Mouse (Mus musculus) CD4-positive, CD25-positive, alpha-beta regulatory T cell, adult 2 months (primary cell): ENCODE data around the gene Cubn.
A peak's percentile ranks its signal among the peaks of the same experiment; 100 is the strongest.

Experiments
- DNase-seq: peaks from one replicate; pipeline ENCODE4 v3.0.0-alpha.2; 2012; ENCODE audit warnings: low read depth, low spot score

The Cubn gene

DNA sequence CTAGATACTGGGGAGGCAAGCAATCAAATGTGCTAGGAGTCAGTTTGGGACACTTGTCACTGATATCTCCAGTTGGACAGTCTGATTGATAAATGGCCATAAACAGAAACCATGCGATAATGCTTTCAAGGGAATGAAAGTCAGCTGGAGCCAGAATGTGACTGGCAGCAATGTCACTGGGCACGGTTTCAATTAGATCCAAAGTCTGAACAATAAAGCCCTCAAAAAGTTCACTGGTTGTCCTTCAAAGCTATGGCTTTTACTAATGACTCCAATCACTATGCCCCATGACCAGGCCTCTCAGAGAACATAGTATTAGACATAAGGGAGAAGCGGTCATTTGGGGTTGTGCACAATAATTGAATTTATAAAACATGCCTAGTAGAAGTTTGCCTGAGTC lies 7.0 kb downstream of the Cubn start:
- DNase-seq, result no peak

DNA sequence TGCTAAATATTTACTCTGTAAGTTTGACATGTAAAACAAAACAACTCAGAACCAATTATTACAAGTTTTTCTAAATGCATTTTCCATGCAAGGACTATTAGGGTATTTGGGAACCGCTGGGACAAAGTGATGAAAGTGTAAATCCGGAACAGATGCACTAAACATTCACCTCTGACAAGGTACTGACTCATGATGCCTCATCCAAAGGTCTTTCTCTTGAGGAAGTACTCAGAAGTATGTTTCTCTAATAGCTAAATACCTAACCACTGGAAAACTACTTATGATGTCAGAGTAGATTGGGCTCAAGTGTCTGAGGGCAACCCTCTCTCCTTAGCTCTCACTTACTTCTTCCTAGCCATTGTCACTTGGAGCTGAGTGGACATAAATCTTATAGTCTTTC lies 10.9 kb downstream of the Cubn start:
- DNase-seq, result no peak

DNA sequence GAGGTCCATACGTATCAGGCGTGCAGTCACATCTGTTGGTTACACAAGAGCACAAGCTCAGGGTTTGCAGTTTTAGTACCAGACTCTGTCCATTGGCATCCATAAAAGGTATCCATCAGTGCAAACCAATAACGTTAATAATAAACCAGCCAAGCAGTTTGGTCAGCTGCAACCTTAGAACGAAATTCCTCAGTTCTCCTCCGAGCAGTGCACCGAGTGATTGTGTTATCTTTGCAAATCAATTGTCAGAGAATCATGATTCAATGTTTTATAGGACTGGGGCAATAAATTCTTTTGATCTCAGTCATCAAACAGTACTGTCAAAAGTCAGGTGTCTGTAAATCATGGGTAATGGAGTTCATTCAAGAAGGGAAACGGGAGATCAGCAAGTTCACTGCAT lies 12.4 kb downstream of the Cubn start:
- DNase-seq, result no peak

DNA sequence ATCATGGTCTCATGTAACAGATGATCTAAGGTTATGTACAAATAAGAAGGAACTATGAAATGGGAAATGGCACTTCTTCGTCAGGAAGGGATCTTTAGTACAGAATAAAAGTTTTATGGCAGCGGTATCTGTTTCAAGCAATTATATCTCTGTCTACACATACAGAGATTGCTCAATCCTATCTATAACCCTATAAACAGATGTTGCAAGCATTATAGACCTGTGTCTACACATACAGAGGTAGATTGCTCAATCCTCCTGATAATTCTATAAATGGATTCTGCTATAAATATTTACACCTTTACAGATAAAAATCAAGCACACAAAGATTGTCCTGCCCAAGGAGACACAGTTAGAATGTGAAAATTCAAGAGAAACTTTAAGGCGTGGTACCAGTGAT lies 21.5 kb downstream of the Cubn start:
- no peak for DNase-seq

DNA sequence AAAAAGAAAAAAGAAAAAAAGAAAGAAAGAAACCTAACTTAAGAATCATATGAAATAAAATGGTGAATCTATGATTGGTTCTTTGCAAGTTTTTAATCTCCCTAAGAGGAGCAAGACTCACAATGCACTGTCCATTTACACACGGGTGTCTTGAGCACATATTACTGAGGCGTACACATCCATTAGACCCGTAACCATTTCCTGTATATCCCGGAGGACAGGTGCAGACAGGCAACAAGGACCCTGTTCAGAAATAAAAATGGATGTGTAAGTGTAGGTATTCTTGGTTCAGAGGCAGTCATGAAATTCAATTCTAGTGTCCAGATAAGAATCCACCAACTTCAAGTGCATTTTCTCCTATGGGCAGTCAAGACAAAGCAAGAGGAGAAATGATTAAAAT lies 22.0 kb downstream of the Cubn start:
- DNase-seq, result no peak

DNA sequence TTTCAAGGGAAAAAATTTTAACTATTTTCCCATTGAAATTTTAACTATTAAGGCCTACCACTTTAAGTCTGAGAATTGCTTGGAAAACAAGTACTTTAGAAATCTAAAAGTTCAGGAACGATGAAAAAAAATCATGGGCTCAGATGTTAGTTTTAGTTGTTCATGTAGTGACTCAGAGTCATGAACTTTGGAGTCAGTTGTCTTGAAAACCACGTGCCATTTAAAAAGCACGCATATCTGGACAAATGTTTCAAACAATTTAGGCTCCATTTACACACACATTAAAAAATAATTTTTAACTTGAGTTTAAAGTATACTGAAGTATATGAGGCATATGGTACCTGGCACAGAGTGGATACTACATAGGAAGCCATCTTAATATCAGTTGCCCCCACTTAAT lies 24.9 kb downstream of the Cubn start:
- DNase-seq, result no peak

DNA sequence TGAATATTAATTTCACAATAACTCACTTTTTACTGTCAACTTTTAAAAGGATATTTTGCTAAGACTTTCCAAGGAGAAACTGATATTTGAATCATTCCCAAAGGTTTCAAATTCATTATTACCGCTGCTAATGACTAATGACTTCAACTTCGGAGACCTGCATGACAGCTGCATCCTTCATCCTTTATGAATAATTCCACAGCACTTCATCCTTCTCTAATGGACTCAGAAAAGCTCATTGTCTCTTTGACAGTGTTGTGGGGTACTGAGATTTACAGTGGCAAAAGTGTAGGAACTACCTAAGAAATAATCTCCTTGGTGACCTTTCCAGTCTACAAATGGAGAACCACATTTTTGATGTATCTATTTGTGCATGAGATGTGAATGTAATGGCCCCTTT lies 33.5 kb downstream of the Cubn start:
- DNase-seq, result no peak

DNA sequence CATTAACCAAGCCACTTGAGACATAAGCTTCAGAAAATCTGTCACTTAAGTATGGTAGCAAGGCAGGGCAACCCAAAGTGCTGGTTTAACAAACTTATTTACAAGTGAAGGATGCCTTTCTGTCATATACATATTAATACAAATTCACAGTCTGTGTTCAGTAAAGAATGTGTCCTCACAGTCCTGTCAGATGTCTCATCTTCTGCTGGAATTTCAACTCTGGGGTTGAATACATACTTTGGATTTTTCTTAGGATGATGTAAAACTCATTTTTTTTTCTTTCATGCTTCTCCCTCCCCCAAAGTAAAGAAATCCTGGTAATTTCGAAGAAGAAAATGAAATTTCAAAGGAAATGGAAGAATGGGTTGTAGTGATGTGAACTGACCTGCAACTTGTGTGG lies 34.8 kb downstream of the Cubn start:
- no peak for DNase-seq

DNA sequence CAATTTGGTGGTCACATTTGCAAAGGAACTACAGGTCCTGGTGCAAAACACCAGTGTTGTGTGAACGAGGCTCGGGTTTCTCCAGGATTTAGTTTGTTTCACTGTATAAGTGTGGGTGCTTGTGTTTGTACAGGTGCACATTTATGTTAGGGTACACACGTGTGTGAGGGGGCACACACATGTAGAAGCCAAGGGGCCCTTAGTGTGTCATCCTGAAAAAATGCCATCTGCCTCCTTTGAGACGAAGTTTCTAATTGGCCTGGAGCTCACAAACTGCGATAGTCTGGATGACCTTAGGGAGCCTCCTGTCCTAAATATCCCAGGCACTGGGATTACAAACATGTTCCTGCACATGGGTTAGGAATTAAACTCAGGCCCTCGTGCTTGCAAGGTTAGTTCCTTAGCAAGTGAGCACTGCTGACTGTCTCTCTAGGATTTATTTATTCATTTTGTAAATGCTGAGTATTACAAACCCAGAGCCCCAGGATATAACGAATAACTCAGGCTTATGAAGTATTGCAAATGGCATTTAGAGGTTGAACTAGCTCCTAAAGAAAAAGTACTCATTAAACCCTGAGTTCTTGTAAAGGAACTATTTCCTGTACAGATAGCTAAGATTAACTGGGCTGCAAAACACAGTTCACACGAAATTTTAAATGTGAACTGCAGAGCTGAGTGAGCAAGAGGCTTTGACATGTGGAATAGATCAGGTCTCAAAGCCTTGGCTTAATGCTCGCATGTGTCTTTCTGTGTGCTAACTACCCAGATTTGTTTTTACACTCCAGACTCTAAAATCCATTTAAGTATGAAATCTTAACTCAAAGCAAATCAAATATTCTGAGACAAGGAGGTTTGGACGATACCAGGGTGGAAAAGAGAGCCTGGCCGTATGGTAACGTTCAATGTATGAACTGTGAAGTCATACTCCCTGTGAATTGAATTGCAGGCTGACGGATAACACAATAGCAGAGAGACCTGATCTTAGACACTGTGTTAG lies 39.8 kb downstream of the Cubn start:
- no peak for DNase-seq

DNA sequence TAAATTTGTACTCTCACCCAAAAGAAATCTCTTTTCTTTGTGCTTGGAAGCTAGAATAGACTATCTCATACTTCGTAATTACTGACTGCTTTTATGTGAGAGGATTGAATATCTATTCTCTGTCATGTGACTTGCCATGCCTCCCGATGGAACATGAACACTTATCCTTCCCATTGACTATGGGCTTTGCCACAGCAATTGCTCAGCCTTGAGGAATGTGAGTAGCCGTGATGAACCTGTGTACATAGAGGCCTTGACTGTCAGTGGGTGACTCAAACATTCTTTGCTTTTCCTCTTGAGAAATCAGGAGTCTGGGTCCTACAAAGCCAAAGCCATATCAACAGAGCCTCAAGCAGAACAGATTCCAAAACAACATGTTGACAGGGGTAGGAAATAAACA lies 40.7 kb downstream of the Cubn start:
- no peak for DNase-seq

DNA sequence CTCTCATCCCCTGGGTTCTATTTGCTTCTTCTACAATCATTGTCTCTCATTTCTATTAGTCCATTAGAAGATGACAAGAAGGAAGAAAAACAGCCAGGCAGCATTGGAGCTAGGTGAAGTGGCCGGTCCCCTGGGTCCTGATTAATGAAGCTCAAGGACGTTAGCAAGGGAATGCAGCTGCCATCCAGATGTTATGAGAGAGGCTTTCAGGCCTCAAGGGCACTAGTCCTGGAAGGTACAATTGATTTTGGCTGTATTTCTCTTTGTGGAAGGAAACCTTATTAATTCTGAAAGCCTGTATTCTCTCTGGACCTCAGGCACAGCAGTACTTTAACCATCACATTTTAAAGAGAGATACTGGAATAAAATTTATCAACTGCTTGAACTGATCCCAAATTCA lies 41.1 kb downstream of the Cubn start:
- no peak for DNase-seq

DNA sequence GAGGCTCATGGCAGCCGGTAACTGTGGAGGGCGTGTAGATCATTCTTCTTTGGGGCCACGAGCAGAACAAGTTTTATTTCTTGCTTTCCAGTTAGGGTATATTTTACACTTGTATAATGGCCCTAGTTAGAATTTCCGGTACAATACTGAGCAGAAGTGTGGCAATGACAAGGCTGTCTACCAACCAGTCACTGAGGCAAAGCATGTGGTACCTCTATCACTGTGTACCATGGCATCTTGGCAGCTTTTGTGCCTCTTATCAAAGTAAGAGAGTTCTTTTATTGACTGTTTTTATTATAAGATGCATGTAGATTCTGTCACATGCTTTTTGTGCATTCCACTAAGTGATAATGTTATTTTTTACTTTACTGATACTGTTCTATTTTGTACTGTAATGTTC lies 46.5 kb downstream of the Cubn start:
- no peak for DNase-seq

DNA sequence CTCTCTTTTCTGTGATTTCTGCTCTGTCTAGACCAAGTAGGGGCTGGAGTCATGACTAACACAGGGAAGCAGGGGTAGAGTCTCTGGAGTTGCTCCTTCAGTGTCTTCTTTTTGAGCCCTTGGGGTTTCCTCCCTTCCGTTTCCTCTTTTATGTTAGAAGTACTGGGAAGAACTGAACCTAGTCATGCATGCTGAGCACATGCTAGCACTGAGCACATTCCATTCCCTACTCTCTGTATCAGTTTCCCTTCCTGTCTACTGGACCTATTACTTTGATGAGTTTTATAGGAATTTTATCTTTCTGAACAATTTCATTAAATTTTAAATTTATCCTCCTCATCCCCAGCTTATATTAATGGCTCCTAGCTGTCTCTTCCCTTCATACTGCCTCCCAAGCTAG lies 52.6 kb downstream of the Cubn start:
- DNase-seq, result no peak

DNA sequence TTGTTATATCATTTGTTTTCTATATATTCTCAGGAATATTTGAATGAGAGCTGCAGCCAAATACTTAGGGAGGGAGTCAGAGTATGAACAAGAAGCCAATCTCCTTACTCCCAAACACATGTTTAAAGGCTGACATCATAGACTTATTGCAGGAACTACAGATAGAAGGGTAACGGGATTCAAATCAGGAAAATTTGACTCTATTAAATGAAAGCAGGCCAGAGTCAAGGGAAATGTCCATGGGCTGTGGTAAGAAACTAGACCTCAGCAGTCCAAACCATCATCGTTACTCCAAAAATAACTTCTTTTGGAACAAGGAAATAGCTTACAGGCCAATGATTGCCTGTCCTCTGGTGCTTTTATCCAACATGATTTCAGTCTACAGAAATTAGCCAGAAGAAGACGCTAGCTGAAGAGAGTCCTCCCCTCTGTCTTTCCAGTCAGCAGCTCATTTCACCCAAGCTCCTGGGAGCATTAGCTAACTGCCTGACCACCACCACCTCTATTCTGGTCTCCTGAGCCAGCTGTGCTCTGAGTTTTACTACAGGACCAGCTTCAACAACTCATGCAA lies 53.3 kb downstream of the Cubn start:
- no peak for DNase-seq

DNA sequence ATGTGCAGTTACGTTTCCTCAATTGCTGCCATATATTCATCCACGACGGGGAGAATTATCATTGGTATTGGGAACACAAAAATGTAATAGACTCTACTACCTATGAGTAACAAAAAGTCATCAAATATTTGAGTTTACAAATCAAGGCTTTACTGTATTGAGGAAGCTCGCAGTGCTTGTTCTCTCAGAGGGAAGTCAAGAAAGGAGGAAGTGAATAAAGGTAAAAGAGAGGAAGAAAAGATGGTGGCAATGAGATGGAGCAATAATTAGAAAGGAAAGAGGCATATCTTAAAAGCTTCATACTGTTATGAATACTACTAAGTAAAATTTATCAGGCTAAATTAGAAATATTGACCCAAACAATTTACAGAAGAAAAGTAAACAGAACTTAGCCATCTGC lies 59.6 kb downstream of the Cubn start:
- DNase-seq, result no peak

DNA sequence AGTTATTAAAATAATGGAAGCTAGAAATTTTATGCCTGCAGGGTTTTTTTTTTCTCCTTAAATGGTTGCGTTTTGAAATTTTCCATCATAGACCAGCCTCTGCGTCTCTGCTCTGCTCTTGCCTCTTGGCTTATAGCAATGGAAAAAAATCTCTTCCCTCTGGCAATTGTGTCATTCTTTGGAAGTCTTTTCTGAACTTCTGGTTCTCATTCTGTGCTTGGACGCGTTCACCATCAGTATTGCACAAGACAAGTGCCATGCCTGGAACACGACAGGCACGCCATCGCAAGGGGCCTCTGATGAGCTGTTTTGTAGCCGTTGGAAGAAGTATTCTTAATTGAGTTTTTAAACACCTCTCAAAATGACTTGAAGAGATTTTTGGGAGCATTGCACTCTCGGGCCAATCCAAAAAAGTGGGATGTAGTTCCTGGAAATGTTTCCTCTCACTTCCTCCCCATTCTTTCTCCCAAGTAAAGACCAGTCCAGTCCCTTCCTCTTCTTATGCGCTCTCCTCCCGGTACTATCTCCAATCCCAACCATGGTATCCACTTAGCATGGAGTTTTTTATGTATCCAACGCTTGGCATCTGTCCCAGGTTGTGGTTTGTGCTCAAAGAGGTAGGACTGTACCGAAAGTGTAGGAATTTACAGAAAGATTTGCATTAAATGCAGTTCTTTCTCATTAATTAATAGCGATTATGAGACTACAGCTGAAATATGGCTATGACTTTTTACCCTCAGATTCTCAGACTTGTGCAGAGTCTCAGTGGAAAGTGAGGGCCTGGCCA lies 69.4 kb downstream of the Cubn start:
- no peak for DNase-seq

DNA sequence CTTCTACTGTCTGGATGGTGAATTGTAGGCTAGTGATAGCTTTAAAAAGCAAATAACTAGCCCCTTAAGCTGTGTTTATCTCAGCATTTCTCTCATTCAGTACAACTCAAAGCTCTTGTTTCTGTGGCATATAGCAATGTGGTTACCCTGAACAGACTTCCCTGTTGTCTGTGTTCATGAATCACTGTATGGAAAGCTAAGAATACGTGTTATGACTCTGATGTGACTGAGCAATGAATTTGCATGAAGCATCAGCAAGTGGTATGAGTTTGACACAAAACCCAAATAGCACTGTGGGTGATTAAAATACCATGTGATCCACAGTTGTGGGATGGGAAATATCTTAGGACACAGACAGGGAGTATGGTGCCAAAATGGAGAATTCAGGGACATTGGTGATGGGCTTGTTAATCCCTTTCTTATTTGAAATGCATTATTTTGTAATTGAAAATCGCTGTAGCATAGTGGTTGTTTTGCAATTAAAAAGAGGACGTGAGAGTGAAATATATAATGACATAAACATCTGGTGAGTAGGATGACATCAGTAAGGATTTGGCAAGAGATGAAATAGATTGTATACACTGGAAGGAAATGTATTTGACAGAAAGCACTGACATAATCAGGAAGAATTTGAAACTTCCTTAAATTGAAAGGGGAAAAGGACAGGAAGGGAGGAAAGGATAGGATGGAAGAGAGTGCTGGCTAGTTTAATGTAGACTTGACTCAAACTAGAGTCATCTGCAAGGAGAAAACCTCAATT lies 74.7 kb downstream of the Cubn start:
- no peak for DNase-seq

DNA sequence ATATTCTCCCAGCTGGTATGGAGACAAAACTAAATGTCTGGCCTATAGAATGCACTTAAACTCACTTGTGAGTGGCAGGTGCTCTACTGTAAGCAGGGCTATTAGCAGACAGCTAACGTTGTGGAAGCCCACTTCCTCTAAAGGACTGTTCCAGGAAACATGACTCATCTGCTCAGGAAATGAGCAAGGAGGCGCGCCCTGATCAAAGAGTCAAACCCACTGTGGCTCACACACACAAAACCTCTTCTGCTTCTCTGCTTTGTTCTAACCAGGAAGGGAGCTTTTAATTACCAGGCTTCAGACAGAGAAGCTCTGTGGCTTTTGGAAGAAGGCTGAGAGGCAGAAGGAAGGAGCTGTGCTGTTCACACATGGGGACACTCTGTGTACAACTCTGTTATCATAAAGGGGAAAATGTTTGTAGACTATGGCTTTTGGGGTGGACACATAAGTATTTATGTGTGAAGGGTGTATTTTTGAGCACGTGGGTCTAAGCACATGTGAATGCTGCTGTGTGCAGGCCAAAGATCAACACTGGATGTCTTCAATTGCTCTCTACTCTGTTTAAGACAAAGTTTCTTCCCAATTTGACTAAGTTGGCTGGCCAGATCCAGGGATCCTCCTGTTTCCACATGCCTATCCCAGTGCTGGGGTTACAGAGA lies 78.0 kb downstream of the Cubn start:
- DNase-seq, result peak; percentile 91

DNA sequence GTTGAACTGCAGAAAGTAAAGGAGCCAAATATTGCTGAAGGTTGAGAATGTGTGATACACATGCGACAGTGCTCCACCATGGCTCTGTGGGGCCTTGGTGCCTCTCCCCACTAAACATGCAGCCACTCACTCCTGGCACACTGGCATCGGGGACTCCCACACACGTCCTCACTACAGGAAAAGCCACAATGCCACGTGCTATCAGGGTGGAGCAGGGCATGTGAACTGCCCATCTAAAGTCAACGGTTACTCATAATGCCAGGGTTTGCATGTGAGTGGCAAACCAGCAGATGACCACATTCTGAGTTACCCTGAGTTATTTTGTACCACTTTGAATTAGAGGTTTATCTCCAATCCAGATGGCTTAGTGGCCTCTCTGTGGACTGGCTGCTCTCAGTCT lies 81.0 kb downstream of the Cubn start:
- DNase-seq, result peak; percentile 51

DNA sequence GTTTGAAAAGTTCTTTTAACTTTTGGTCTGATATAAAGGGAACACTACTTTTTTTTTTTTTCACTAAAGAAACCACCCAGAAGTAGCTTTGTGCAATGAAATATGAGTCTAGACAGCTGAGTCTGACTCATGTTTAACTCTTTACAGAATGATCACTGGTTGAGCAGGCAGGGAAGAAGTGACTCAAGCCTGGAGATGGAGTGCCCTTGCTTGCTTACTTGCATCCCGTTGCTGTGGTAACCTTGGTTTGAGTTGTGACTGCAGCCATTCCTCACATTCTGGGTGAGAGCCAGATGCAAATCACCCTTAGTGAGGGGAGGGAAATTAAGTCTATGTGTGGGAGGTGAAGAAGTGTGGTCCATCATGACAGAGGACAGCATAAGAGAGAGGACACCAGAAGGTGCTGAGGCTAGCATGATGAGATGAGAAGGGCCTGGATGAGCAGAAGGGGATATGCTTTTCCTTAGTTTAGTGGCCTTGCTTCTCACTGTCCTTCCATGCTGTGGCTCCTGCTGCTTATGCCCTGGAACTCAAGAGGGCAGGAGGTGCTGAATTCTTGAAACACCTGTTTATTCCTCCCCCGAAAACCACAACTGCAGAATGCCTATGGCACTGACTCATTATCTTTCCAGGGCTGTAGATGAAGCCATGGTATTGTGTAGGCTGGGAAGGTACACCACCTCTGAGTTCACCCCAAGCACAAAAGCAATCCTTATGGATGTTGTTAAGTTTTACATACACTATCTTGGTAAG lies 81.7 kb downstream of the Cubn start:
- peak; percentile 76 for DNase-seq

DNA sequence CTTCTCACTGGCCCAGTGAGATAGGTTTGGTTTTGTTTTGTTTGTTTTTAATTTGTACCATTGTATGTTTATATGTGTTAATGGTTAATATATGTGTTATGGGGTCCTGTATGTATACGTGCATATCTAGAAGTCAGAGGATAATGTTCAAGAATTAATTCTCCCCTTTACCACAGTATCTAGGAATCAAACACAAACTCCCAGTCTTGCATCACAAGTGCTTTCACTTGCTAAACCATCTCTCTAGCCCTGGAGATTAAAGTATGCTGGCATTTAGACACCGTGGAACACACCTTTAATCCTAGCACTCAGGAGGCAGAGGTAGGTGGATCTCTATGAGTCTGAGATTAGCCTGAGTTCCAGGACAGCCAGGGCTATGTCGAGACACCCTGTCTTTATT lies 83.3 kb downstream of the Cubn start:
- DNase-seq, result no peak
